Mouse (Mus musculus): ENCODE measurements around the gene Dusp22.

The Dusp22 gene

GRCm38 (mm10) chr13:30673878-30674277 lies 14.1 kb downstream of the Dusp22 start:
- no peak for DNase-seq

GRCm38 (mm10) chr13:30678822-30679221 lies 19.0 kb downstream of the Dusp22 start:
- DNase-seq = no peak

- DNase-seq = no peak
These were observed 22.1 kb downstream of the Dusp22 start for GRCm38 (mm10) chr13:30681866-30682265.

- no peak for DNase-seq
These were observed 22.5 kb downstream of the Dusp22 start for GRCm38 (mm10) chr13:30682328-30682727.

- DNase-seq = no peak
These were observed 24.9 kb downstream of the Dusp22 start for GRCm38 (mm10) chr13:30684614-30685122.

GRCm38 (mm10) chr13:30685957-30686356 lies 26.2 kb downstream of the Dusp22 start:
- no peak for DNase-seq

- DNase-seq = no peak
These were observed 28.3 kb downstream of the Dusp22 start for GRCm38 (mm10) chr13:30688035-30688616.

- DNase-seq = no peak
These were observed 29.7 kb downstream of the Dusp22 start for GRCm38 (mm10) chr13:30689475-30689874.

GRCm38 (mm10) chr13:30691441-30692292 lies 31.9 kb downstream of the Dusp22 start:
- no peak for DNase-seq

- no peak for DNase-seq
These were observed 33.0 kb downstream of the Dusp22 start for GRCm38 (mm10) chr13:30692644-30693385.

- DNase-seq = no peak
These were observed 35.4 kb downstream of the Dusp22 start for GRCm38 (mm10) chr13:30695232-30695631.

- no peak for DNase-seq
These were observed 36.1 kb downstream of the Dusp22 start for GRCm38 (mm10) chr13:30695890-30696289.

- DNase-seq = no peak
These were observed 38.1 kb downstream of the Dusp22 start for GRCm38 (mm10) chr13:30697880-30698279.

- DNase-seq = no peak
These were observed 42.9 kb downstream of the Dusp22 start for GRCm38 (mm10) chr13:30702695-30703094.

GRCm38 (mm10) chr13:30704246-30705095 lies 44.7 kb downstream of the Dusp22 start:
- no peak for DNase-seq

- DNase-seq = no peak
These were observed 51.3 kb downstream of the Dusp22 start for GRCm38 (mm10) chr13:30711066-30711465.

GRCm38 (mm10) chr13:30711711-30712110 lies 51.9 kb downstream of the Dusp22 start:
- no peak for DNase-seq

- DNase-seq = no peak
These were observed 52.5 kb downstream of the Dusp22 start for GRCm38 (mm10) chr13:30712280-30712679.

GRCm38 (mm10) chr13:30713621-30714020 lies 53.8 kb downstream of the Dusp22 start:
- no peak for DNase-seq

- no peak for DNase-seq
These were observed 54.8 kb downstream of the Dusp22 start for GRCm38 (mm10) chr13:30714552-30714951.

- DNase-seq = no peak
These were observed 55.3 kb downstream of the Dusp22 start for GRCm38 (mm10) chr13:30715060-30715459.

- DNase-seq = no peak
These were observed 55.8 kb downstream of the Dusp22 start for GRCm38 (mm10) chr13:30715573-30715972.

Data from layer of hippocampus, adult 9-11 months (tissue).